Mouse (Mus musculus): ENCODE data around the gene Ephx1.
A peak's percentile ranks its signal among the peaks of the same experiment; 100 is the strongest.
"Not testable (repeated sequence)": the region's sequence is repeated elsewhere in the genome, so short reads cannot be mapped to it uniquely, and the experiment has no call there.

Ephx1 gene

DNA sequence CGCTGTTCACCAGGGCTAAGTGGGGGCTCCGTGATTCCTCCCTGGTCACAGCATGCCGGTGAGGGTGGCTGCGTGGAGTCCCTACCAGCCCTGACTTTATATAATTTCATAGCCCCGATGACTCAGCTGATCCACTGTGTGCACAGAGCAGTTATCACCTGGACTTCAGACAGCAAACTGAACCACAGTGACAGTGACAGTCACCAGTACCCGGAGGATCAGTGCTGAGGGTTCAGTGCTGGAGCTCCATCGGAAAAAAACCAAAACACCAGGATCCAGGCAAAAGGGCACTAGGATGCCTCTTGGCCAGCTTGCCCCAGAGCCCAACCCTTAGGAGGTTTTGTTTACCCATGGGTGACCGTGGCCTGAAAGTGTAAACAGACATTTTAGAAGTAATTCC is 15.4 kb downstream of the Ephx1 start:
- Histone ChIP-seq H3K27me3 (ENCODE audit: control insufficient read depth, insufficient read depth, low read length, poor library complexity, severe bottlenecking) (no peaks in the 10 kb centered on the region), H3K36me3 (ENCODE audit: control insufficient read depth, insufficient read depth, low read length, poor library complexity, severe bottlenecking) (peaks cover 4% of the 10 kb centered on the region; the same call in 1 of the 2 replicates)
- DNase-seq (ENCODE audit: low read depth, low spot score) = no peak

DNA sequence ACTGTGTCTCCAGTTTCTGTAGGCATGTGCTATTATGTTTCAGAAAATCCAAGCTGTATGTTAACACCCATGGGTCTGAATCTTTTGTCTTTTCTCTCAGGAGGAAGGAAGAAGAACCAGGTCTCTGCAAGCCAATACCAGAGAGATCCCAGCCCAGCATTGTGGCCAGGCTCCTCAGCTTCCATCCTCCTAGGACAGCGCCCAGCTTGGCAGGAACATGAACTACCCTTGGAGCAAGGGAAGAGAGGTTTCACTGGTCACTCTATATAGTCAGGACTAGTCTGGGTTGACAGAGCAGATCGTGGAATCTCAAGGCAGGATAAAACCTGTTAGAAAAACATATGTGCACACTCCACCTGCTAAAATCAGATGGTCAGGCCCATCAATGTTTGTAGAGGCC is 16.9 kb downstream of the Ephx1 start:
- H3K36me3 ChIP-seq (ENCODE audit: control insufficient read depth, insufficient read depth, low read length, poor library complexity, severe bottlenecking) = peaks cover 4% of the 10 kb centered on the region; the same call in 1 of the 2 replicates
- DNase-seq (ENCODE audit: low read depth, low spot score) = no peak

DNA sequence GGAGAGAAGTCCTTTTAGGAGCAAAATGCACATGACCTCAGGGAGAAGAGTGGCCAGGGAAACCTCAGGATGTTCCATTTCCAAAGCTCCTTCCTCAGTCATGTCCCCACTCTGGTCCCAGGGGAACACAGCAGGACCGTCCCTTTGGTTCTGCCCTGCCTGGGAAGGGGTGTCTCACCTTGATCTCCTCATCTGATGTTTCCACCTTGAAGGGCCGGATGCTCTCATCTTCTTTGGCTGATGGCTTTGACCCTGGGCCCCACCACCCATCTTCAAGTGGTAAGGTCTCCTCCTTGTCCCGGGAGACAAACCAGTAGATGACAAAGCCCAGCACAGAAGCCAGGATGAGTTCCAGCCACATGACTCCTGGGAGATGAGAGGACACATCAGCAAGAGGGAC is 19.1 kb downstream of the Ephx1 start:
- H3K27me3 ChIP-seq (ENCODE audit: control insufficient read depth, insufficient read depth, low read length, poor library complexity, severe bottlenecking) = no peaks in the 10 kb centered on the region
- peaks cover 4% of the 10 kb centered on the region; the same call in 1 of the 2 replicates for H3K36me3 ChIP-seq (ENCODE audit: control insufficient read depth, insufficient read depth, low read length, poor library complexity, severe bottlenecking)
- DNase-seq (ENCODE audit: low read depth, low spot score) = no peak

More for the DNA sequence above, 16.9 kb downstream of the Ephx1 start:
- no peaks in the 10 kb centered on the region for H3K27me3 ChIP-seq (ENCODE audit: control insufficient read depth, insufficient read depth, low read length, poor library complexity, severe bottlenecking)

DNA sequence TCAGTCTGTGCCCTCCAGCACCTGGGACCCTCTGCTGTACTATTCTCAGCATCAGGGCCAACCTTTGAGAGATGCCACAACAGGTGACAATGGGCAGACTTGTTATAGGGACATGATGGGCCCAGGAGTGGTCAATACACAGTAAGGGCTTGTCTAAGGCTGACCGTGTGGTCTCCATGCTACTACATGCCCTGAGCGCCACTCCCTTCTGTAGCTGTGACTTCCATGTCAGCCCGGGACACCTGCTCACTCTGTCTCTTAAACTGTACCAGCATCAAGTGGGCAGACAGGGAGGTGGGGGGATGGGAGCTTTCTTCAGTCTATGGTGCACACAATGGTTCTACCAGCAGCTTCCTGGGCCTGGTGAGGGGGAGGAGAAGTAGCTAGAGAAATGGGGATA is 19.5 kb downstream of the Ephx1 start:
- peaks cover 6% of the 10 kb centered on the region for H3K36me3 ChIP-seq (ENCODE audit: control insufficient read depth, insufficient read depth, low read length, poor library complexity, severe bottlenecking)
- no peaks in the 10 kb centered on the region for H3K27me3 ChIP-seq (ENCODE audit: control insufficient read depth, insufficient read depth, low read length, poor library complexity, severe bottlenecking)
- no peak for DNase-seq (ENCODE audit: low read depth, low spot score)

DNA sequence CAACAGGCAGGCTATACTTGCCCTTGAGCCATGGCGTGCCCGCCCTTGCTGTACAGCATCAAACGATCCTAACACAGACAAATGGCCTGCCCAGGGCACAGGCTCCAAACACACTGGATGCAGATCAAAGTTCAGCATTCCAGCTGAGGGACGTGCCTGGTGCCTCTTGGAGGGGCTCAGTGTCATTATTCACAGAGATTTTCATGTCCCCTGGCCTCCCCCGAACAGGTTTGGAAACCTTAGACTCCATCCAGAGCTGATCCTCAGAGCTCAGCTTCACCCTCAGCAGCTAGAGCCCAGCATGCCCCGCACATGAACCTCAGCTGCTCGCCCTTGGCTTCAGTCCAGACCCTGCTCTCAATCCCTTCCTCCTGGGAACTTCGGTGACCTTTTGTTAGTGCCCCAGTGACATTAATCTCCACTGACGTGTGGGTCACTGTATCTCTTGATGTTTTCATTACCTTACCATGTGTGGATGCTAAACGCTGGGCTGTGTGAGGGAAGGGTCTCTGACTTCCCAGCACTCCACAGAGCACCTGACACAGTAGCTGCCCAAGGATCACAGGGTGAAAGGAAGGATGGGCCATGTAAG is 20.1 kb downstream of the Ephx1 start:
- Histone ChIP-seq H3K27me3 (ENCODE audit: control insufficient read depth, insufficient read depth, low read length, poor library complexity, severe bottlenecking) (no peaks in the 10 kb centered on the region), H3K36me3 (ENCODE audit: control insufficient read depth, insufficient read depth, low read length, poor library complexity, severe bottlenecking) (peaks cover 5% of the 10 kb centered on the region)
- no peak for DNase-seq (ENCODE audit: low read depth, low spot score)

DNA sequence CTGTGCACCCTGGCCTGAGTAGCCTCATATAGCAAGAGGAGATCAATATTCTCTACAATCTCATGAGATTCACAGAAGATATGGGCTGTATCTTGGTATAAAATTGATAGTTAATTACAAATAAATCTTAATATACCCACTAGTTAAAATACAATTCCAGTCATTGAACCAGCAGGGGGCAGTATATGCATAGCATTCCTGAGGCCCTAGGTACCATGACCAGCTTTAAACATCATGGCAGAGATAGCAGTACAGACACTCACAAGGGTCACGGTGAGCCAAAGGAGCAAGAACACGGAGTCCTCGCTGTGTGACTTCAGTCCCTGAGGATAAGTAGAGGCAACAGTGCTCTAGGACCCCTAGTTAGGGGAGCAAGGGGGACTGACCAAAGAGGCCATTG is 28.6 kb downstream of the Ephx1 start:
- peak; percentile 81 for DNase-seq (ENCODE audit: low read depth, low spot score)
- Histone ChIP-seq H3K36me3 (ENCODE audit: control insufficient read depth, insufficient read depth, low read length, poor library complexity, severe bottlenecking) (peaks cover 8% of the 10 kb centered on the region), H3K27me3 (ENCODE audit: control insufficient read depth, insufficient read depth, low read length, poor library complexity, severe bottlenecking) (no peaks in the 10 kb centered on the region)

DNA sequence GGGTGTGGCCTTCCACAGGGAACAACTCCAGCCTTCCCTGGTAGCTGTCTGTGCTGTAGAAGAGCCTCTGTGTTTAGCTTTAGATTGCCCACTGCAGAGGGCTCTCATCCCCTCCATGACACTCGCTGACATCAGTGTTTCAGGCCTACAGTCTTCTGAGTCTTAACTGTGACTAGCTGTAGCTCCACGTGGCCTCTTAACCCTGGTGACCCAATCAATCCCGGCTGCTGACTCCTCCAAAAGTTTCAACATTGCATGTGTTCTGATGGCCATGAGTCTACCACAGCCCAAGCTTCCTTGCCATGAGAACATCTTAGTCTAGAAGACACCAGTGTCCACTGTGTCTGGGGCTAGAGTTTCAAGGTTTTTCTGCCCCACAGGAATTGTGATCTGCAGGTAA is 30.0 kb downstream of the Ephx1 start:
- Histone ChIP-seq H3K27me3 (ENCODE audit: control insufficient read depth, insufficient read depth, low read length, poor library complexity, severe bottlenecking) (no peaks in the 10 kb centered on the region), H3K36me3 (ENCODE audit: control insufficient read depth, insufficient read depth, low read length, poor library complexity, severe bottlenecking) (peaks cover 7% of the 10 kb centered on the region)
- no peak for DNase-seq (ENCODE audit: low read depth, low spot score)

DNA sequence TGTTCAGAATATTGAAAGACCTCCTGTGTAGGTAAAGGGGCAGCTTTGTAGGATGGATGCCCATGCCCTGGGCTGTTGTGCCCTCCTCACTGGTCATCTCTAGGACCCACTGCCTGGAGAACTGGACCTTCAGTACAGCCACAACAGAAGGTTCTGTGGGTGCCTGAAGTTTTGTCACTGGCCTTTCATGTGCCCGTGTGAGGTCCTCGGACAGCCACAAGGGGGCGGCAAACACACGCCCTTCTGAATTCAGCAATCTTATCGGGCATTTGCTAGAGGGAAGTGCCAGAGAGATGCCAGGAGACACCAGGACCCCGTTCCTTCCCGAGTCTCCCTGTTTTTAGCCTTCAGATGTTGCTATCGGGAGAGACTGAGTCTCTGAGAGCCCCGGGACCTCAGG is 32.9 kb downstream of the Ephx1 start:
- DNase-seq (ENCODE audit: low read depth, low spot score) = peak; percentile 85
- H3K27me3 ChIP-seq (ENCODE audit: control insufficient read depth, insufficient read depth, low read length, poor library complexity, severe bottlenecking) = no peaks in the 10 kb centered on the region
- peaks cover 2% of the 10 kb centered on the region for H3K36me3 ChIP-seq (ENCODE audit: control insufficient read depth, insufficient read depth, low read length, poor library complexity, severe bottlenecking)

DNA sequence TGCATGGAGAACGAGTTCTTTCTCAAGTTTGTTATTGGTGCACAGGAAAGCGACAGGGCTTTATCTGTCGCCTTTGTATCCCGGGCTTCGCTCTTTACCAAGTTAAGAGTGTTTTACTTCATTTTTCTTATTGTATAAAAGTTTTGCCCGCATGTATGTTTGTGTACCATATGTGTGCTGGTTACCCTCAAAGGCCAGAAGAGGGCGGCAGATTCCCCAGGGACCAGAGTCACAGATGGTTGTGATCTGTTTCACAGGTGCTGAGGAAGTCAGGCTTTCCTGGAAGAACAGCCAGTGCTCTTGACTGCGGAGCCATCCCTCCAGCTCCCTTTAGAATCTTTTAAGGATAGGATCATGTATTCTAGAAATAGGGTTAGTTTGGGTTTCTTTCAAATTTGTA is 34.0 kb downstream of the Ephx1 start:
- Histone ChIP-seq H3K27me3 (ENCODE audit: control insufficient read depth, insufficient read depth, low read length, poor library complexity, severe bottlenecking) (no peaks in the 10 kb centered on the region), H3K36me3 (ENCODE audit: control insufficient read depth, insufficient read depth, low read length, poor library complexity, severe bottlenecking) (peaks cover 2% of the 10 kb centered on the region; the same call in 1 of the 2 replicates)
- peak; percentile 44 for DNase-seq (ENCODE audit: low read depth, low spot score)

DNA sequence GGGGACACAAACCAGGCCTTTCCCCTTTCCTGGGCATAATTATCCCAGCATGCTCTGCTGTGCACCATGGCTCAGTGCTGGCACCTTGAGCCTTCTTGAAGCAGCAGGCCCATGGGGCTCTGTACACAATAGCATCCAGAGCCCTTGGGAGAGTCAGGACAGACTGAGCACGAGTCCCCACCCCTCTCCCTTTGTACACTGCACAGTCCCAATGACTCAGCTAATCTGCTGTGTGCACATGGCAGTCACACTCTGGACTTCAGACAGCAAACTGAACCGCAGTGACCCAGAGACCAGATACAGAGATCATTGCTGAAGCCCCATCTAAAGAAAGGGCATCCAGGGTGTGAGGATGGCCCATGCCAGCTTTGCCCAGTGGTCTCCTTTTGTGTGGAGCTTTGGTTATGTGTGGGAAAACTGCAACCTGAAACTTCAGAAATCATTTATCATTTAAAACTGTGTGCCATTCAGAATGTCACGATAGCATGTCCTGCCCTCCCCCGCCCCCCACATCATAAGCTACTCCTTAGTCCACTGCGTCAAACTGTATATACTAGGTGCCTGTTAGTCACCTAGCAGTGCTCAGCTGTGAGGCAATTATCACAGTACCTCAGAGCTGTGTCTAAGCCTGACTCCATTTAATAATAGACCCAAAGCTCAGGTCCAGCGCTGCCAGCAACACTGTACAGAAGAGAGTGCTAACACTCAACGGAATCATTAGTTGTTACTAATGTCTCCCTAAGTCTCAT is 39.2 kb downstream of the Ephx1 start:
- not testable (repeated sequence) for DNase-seq (ENCODE audit: low read depth, low spot score); H3K36me3 ChIP-seq (ENCODE audit: control insufficient read depth, insufficient read depth, low read length, poor library complexity, severe bottlenecking); H3K27me3 ChIP-seq (ENCODE audit: control insufficient read depth, insufficient read depth, low read length, poor library complexity, severe bottlenecking)

DNA sequence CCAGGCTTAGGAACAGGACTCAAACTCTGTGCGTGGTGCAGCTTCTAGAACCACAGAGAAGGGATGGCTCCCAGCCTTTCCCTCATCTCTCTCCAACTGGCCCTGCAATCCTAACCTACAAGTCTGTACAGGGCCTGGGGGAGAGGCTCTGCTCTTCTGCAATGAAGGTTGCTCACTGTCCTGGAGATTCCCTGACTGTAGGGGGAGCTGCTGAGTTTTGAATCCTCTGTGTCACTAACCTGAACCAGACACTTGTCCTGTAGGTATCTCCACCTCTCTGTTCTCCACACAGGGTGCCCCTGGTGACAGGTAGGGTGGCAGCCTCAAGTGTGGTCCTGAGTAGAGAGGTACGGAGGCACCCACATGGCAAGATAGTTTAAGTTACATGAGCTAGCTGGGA is 40.2 kb downstream of the Ephx1 start:
- no peaks in the 10 kb centered on the region for H3K36me3 ChIP-seq (ENCODE audit: control insufficient read depth, insufficient read depth, low read length, poor library complexity, severe bottlenecking)
- H3K27me3 ChIP-seq (ENCODE audit: control insufficient read depth, insufficient read depth, low read length, poor library complexity, severe bottlenecking) = no peaks in the 10 kb centered on the region
- peak; percentile 51 for DNase-seq (ENCODE audit: low read depth, low spot score)

DNA sequence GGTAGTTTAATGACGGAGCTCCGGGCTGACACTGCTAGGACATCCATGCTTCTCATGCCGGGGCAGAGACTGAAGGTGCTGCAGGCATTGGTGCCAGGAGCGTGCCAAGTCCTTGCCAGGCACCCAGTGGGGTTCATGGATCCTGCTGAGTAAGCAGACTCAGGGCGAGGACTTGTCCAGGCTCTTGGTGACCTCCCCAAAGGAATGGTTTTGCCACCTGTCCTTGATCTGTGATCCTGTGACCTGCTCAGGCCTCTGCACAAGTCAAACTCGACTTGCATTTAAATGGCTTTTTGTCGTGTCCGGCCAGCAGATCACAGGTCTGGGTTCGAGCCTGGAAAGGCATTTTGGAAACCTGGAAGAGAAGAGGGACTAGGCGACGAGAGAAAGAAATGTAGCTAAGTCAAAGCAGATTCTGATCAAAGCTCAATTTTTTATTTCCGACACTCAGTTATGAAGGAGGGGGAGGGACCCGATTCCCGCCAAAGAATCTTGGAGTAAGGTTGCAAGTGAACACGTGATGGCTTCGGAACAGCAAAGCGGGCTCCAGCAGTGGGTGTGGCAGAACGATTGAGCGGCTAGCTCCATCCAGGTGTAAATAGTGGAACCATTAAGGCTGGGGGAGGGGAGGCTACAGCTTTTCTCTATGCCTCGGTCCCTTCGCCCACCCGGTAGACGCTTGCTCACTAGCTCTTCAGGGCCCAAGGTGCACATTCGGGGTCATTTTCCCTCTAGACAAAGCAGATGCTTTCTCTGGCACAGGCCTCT is 41.0 kb downstream of the Ephx1 start:
- DNase-seq (ENCODE audit: low read depth, low spot score) = no peak
- no peaks in the 10 kb centered on the region for H3K36me3 ChIP-seq (ENCODE audit: control insufficient read depth, insufficient read depth, low read length, poor library complexity, severe bottlenecking)
- H3K27me3 ChIP-seq (ENCODE audit: control insufficient read depth, insufficient read depth, low read length, poor library complexity, severe bottlenecking) = no peaks in the 10 kb centered on the region

DNA sequence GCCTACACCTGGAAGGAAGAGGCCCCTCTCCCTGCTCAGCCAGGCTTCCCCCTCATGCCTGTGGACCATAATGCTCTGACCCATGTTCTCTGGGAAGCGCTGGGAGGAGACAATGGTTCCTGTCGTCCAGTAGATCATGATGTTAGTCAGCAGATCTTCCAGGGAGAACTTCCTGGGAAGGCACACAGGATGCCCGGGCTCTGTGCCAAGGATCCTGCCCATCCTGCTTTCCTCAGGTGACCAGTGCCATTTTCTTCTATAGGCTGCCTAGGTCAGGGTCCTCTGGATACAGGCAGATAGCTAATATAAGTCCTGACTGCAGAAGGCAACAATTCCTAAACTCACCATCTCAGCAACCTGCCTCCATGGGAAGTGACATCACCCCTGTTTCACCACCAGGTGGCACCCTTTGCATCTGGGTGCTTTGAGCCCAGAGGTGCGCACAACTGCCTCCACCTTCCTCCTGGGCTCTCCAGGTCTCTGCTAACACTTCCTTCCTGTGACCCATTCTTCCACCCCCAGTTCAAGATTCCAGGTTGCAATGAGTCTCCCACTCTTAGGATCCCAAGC is 44.5 kb downstream of the Ephx1 start:
- DNase-seq (ENCODE audit: low read depth, low spot score) = peak; percentile 76
- Histone ChIP-seq H3K36me3 (ENCODE audit: control insufficient read depth, insufficient read depth, low read length, poor library complexity, severe bottlenecking) (no peaks in the 10 kb centered on the region), H3K27me3 (ENCODE audit: control insufficient read depth, insufficient read depth, low read length, poor library complexity, severe bottlenecking) (no peaks in the 10 kb centered on the region)

DNA sequence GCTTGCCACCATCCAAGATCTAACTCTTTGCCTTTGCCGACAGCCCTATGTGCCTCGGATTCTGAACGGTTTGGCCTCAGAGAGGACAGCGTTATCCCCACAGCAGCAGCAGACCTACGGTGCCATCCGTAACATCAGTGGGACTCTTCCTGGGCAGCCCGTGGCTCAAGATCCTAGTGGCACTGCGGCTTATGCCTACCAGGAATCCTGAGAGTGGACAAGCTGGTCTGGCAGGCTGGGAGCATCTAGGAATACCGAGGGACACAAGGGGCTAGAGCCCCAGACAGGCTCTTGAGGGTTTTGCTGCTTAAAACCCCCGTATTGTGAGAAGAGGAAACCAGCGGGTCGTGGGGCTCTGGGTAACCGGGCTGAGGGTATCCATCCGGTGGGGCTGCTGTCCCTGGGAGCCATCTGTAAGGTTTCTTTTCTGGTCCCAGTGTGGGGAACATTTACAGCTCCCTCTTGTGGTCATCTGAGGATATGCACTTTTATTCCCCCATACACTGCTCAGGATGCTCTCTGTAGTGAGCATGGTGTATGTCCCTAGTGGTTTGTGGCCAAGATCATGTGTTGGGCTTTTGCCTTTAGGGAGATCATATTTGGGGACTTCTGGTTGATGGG is 46.5 kb downstream of the Ephx1 start:
- DNase-seq (ENCODE audit: low read depth, low spot score) = peak; percentile 79
- no peaks in the 10 kb centered on the region for H3K27me3 ChIP-seq (ENCODE audit: control insufficient read depth, insufficient read depth, low read length, poor library complexity, severe bottlenecking)
- H3K36me3 ChIP-seq (ENCODE audit: control insufficient read depth, insufficient read depth, low read length, poor library complexity, severe bottlenecking) = peaks cover 3% of the 10 kb centered on the region; the same call in 1 of the 2 replicates

Measured in splenic B cell, adult 2 months (primary cell).